Mouse (Mus musculus) erythroblast, embryonic 14.5 days (primary cell): ENCODE results near the gene 9230102O04Rik. TPM values are rescaled to one million over a fixed set of nuclear protein-coding genes. Genes with fewer than 3 reads are reported as not detected.

ENCODE experiments used
- H3K27me3 ChIP-seq: 2 replicates; pipeline ENCODE4 v1.6.1; 2012; ENCODE audit warnings: inconsistent platforms; ENCODE audit not compliant: control insufficient read depth
- H3K36me3 ChIP-seq: 2 replicates; pipeline ENCODE4 v1.6.1; 2012; ENCODE audit warnings: mild to moderate bottlenecking, inconsistent platforms; ENCODE audit not compliant: control insufficient read depth
- H3K4me1 ChIP-seq: 2 replicates; pipeline ENCODE4 v1.6.1; 2012; ENCODE audit warnings: inconsistent platforms; ENCODE audit not compliant: control insufficient read depth
- H3K4me3 ChIP-seq: replicated peaks from 2 replicates; pipeline ENCODE3; 2012; ENCODE audit warnings: moderate library complexity, mild to moderate bottlenecking, inconsistent platforms
- H3K9me3 ChIP-seq: 2 replicates; pipeline ENCODE4 v1.6.1; 2012; ENCODE audit warnings: low read length, inconsistent platforms, mixed read lengths; ENCODE audit not compliant: control insufficient read depth
- GATA1 ChIP-seq: IDR thresholded peaks from 2 replicates; pipeline ENCODE4 v1.6.1; 2012; ENCODE audit warnings: low read length, inconsistent platforms, mixed read lengths
- TAL1 ChIP-seq: IDR thresholded peaks from 3 replicates; pipeline ENCODE4 v1.6.1; 2012; ENCODE audit warnings: low read length, inconsistent platforms, mixed read lengths
- polyA plus RNA-seq: library from polyadenylated mRNA; stranded (reverse); fragments of >175 nt; gene quantifications from 2 replicates; pipeline ENCODE4 v1.2.3, GENCODE M21; 2012

The 9230102O04Rik gene
- polyA plus RNA-seq, 1 experiment = not detected

DNA sequence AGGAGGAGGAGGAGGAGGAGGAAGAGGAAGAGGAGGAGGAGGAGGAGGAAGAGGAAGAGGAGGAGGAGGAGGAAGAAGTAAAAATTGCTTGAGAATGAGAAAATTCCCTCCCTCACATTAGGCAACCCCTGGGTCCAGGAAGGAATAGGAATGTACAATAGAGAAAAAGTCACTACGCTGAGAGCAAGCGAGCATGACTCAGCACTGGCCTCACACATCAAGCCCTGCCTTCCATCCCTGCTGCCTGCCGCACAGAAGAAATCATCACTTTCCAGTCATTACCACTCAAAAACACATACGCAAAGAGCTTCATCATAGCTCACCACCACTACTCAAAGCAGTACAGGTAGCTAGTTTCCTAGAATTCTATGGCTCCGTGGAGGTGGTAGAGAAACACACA lies 28.6 kb downstream of the 9230102O04Rik start:
- no peaks in the 10 kb centered on the region for H3K9me3 ChIP-seq
- TF ChIP-seq GATA1 (no peak), TAL1 (no peak)

GRCm38 (mm10) chr2:9855861-9856260 lies 33.5 kb downstream of the 9230102O04Rik start:
- no peak overlapping the region for H3K4me3 ChIP-seq
- H3K36me3 ChIP-seq = no peaks in the 10 kb centered on the region
- no peaks in the 10 kb centered on the region for H3K27me3 ChIP-seq
- TF ChIP-seq GATA1 = no peak
- TF ChIP-seq TAL1 = no peak
- H3K9me3 ChIP-seq = no peaks in the 10 kb centered on the region
- H3K4me1 ChIP-seq = no peaks in the 10 kb centered on the region

More for the DNA sequence above, 28.6 kb downstream of the 9230102O04Rik start:
- no peaks in the 10 kb centered on the region for H3K4me1 ChIP-seq
- no peaks in the 10 kb centered on the region for H3K36me3 ChIP-seq
- no peak overlapping the region for H3K4me3 ChIP-seq
- no peaks in the 10 kb centered on the region for H3K27me3 ChIP-seq

- Histone ChIP-seq H3K27me3 (no peaks in the 10 kb centered on the region), H3K4me3 (no peak overlapping the region), H3K36me3 (no peaks in the 10 kb centered on the region), H3K9me3 (no peaks in the 10 kb centered on the region), H3K4me1 (no peaks in the 10 kb centered on the region)
- no peak for TF ChIP-seq TAL1
- no peak for TF ChIP-seq GATA1
These were observed 36.3 kb downstream of the 9230102O04Rik start for GRCm38 (mm10) chr2:9852851-9853576.

DNA sequence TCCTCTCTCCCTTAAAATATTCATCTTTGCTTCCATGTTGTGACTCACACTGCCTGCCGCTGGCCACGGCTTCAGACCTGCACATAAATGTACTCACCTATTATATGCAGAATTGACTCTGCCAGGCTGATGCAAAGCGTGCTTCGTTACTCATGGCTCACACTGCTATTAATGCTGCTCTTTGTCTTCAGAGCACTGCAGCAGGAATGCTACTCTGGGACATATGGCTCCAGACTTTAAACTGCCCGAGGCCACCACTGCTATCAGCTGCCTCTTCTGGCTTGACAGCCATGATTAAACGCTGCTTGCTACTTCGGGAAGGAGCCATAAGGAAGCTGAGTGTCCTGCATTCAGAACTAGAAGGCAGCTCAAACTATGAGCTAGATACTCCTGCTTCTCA lies 54.1 kb downstream of the 9230102O04Rik start:
- Histone ChIP-seq H3K9me3 (no peaks in the 10 kb centered on the region), H3K4me1 (no peaks in the 10 kb centered on the region), H3K36me3 (no peaks in the 10 kb centered on the region), H3K4me3 (no peak overlapping the region), H3K27me3 (no peaks in the 10 kb centered on the region)
- TF ChIP-seq GATA1 (no peak), TAL1 (no peak)

GRCm38 (mm10) chr2:9833712-9834111 lies 55.6 kb downstream of the 9230102O04Rik start:
- no peaks in the 10 kb centered on the region for H3K27me3 ChIP-seq
- no peak overlapping the region for H3K4me3 ChIP-seq
- no peaks in the 10 kb centered on the region for H3K4me1 ChIP-seq
- H3K9me3 ChIP-seq = no peaks in the 10 kb centered on the region
- no peak for TF ChIP-seq GATA1
- no peak for TF ChIP-seq TAL1
- H3K36me3 ChIP-seq = no peaks in the 10 kb centered on the region

Other genes starting within 250 kb of the 9230102O04Rik start
- gene 4930412O13Rik, start 8.3 kb downstream of the 9230102O04Rik start, polyA plus RNA-seq = not detected in 2 replicates
- gene Gata3, start 494 bp upstream of the 9230102O04Rik start, polyA plus RNA-seq = 0.04 TPM in 1 of 2 replicates, not detected in the other
- 2.7 and 3.4 TPM in 2 replicates for gene Taf3, start 159.1 kb upstream of the 9230102O04Rik start, polyA plus RNA-seq
- 2.1 and 2.2 TPM in 2 replicates for gene Atp5c1, start 191.0 kb upstream of the 9230102O04Rik start, polyA plus RNA-seq
- 0.57 and 1.0 TPM in 2 replicates for gene Kin, start 191.1 kb upstream of the 9230102O04Rik start, polyA plus RNA-seq
- 0.06 and 0.10 TPM in 2 replicates for gene Itih2, start 241.9 kb upstream of the 9230102O04Rik start, polyA plus RNA-seq